Mouse (Mus musculus) C2C12 (cell line): ENCODE results near the gene Hyal3. TPM values are rescaled to one million over a fixed set of nuclear protein-coding genes. Genes with fewer than 3 reads are reported as not detected.
A peak's percentile ranks its signal among the peaks of the same experiment; 100 is the strongest.

Experiments used
- H3K27me3 ChIP-seq: one replicate; pipeline ENCODE4 v1.6.1; 2011; ENCODE audit not compliant: control insufficient read depth, insufficient read depth, insufficient read length
- H3K36me3 ChIP-seq: one replicate; pipeline ENCODE4 v1.6.1; 2011; ENCODE audit not compliant: control insufficient read depth, insufficient read depth
- H3K4me3 ChIP-seq: one replicate; pipeline ENCODE4 v1.5.1; 2011; ENCODE audit warnings: mild to moderate bottlenecking, control low read depth; ENCODE audit not compliant: poor library complexity, insufficient read depth, severe bottlenecking
- H3K79me2 ChIP-seq: one replicate; pipeline ENCODE4 v1.6.1; 2011; ENCODE audit not compliant: control insufficient read depth, insufficient read depth
- H3K79me3 ChIP-seq: one replicate; pipeline ENCODE4 v1.6.1; 2011; ENCODE audit warnings: low read depth, control low read depth
- H3ac ChIP-seq: one replicate; pipeline ENCODE3; 2011; ENCODE audit warnings: low read depth; ENCODE audit not compliant: control insufficient read depth, insufficient read length
- CEBPB ChIP-seq: IDR thresholded peaks from one replicate; pipeline ENCODE4 v1.6.1; 2011; ENCODE audit warnings: low read depth, mild to moderate bottlenecking, control low read depth, moderate library complexity
- CTCF ChIP-seq: IDR thresholded peaks from one replicate; pipeline ENCODE4 v1.5.1; 2011; ENCODE audit not compliant: control insufficient read depth, insufficient read depth, insufficient read length
- FOSL1 ChIP-seq: IDR thresholded peaks from one replicate; pipeline ENCODE4 v1.8.0; 2011; ENCODE audit warnings: mild to moderate bottlenecking, low read length; ENCODE audit not compliant: poor library complexity, insufficient read depth, severe bottlenecking
- MAX ChIP-seq: IDR thresholded peaks from one replicate; pipeline ENCODE4 v1.6.1; 2011; ENCODE audit warnings: mild to moderate bottlenecking, control low read depth
- MYOD1 ChIP-seq: IDR thresholded peaks from one replicate; pipeline ENCODE4 v1.6.1; 2011; ENCODE audit warnings: low read depth; ENCODE audit not compliant: control insufficient read depth, insufficient read length
- MYOG ChIP-seq: IDR thresholded peaks from one replicate; pipeline ENCODE4 v1.6.1; 2011; ENCODE audit not compliant: control insufficient read depth, insufficient read length; ENCODE audit errors: extremely low read depth
- USF1 ChIP-seq: IDR thresholded peaks from one replicate; pipeline ENCODE4 v1.6.1; 2011; ENCODE audit warnings: low read depth, mild to moderate bottlenecking, control low read depth, moderate library complexity
- polyA plus RNA-seq: library from polyadenylated mRNA; unstranded; fragments of >200 nt; fragmentation: generic; extraction: Trizol; gene quantifications from one replicate; pipeline ENCODE4 v1.2.1, GENCODE M21; 2012; ENCODE audit warnings: missing spikeins

Gene Hyal3
- polyA plus RNA-seq, 1 experiment: 0.28 TPM

DNA sequence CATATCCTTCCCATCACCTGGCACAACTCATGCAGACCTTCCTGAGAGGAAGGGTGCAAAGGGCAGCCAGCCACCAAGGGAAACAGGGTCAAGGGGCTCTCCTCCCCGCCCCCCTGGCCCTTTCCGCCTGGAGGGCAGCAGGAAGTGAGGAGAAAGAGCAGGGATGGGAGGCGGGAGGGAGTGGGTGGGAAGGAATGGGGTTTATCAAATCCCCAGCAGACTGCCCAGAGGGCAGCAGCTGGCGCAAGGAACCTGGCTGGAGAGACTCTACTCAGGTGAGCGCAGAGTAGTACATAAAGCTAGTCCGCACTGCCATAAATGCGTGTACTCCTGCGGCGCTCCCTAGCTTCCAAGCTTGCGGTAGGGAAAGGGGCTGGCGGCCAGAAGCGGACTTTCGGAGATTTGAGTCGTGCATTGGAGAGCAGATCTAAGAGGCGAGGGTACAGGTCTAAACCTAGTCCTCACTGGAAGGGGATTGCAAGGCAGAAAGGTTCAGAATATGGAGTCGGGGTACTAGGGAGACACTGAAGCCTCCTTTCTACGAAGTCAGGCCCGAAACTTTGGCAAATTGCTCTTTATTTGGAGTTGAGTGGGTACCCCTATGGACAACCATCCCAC, 12.8 kb upstream of the Hyal3 start, which contains the start of gene Hyal2:
Gene Hyal2 (plus strand): TSS at position 244 of the 618 bp plus-strand sequence.
- TF ChIP-seq USF1 (no peak), FOSL1 (no peak), MAX (no peak)
- Histone ChIP-seq H3K36me3 (peaks cover 13% of the 10 kb centered on the region), H3ac (peak within 1 kb of the TSS; percentile 78)

DNA sequence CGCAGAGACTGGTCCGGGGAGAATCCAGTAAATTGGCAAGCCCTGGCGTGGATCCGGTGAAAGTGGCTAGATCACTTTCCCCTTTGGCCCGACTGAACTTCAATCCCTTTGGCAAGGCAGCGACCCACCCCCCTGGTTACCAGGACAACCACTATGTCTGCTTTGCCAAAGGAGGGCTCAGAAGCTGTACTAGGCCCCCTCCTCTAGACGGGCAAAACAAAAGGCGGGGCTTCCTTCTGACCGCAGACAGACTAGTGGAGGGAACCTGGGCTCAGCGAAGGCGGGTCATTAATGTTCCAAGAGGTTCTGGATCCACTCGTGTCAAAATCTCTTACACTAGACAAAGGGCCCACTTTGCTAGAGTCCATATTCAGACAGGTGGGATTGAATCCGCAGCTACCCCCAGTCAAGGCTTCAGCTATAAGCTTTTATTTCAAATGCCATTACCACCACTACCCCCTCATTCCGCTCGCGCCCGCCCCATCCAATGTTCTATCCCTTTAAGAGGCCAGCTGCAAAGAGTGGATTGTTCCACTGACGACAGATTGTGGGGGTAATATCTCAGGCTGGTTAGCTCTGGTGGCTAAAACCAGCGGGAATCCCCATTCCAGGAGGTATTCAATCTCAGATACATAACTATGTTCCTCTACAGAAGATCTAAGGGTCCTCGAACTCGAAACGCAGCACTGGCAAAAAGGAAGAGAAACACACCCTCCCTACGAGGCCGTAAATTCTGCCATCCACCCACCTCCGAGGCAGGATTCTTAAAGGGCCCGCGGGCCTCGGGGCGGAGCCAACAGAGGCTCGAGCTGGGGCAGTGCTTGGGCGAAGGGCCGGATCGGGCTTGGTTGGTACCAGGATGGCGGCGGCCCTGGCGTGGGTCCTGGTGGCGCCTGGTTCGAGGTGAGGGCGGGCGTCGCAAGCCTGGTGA, 12.0 kb upstream of the Hyal3 start:
- peak overlapping the region; percentile 78 for H3ac ChIP-seq
- peaks cover 26% of the 10 kb centered on the region for H3K79me2 ChIP-seq
- H3K36me3 ChIP-seq: peaks cover 16% of the 10 kb centered on the region
- TF ChIP-seq CTCF: no peak
- TF ChIP-seq MYOG: no peak
- TF ChIP-seq FOSL1: no peak
- TF ChIP-seq CEBPB: no peak
- TF ChIP-seq MAX: no peak
- no peak for TF ChIP-seq USF1
- no peak for TF ChIP-seq MYOD1
- H3K27me3 ChIP-seq: no peaks in the 10 kb centered on the region
- H3K4me3 ChIP-seq: peak overlapping the region; percentile 66
- H3K79me3 ChIP-seq: peaks cover 12% of the 10 kb centered on the region

More for the DNA sequence above, 12.8 kb upstream of the Hyal3 start, which contains the start of gene Hyal2:
- H3K79me3 ChIP-seq: peaks cover 12% of the 10 kb centered on the region
- no peaks in the 10 kb centered on the region for H3K27me3 ChIP-seq
- peak within 1 kb of the TSS; percentile 66 for H3K4me3 ChIP-seq
- peaks cover 26% of the 10 kb centered on the region for H3K79me2 ChIP-seq

DNA sequence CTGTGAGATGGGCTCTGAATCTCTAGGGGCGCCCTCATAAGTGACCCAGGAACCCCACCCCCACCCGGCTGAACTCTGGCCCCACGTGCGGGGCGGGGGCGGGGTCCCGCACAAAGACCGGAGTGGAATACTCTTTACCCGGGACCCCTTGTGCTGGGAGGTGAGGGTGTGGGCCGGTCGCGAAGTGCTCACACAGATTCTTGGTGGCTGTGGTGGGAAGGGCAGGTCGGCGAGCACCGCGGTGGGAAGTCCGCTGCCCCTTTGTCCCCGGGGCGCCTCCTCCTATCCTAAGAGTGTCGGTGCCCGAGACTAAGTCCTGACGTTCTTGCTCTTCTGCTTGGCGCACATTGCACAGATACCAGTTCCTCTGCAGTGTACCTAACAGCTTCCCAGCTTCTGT, 11.3 kb upstream of the Hyal3 start:
- TF ChIP-seq MAX (peak; percentile 3), MYOG (no peak), FOSL1 (no peak), CEBPB (no peak), CTCF (no peak), MYOD1 (no peak), USF1 (no peak)
- peaks cover 12% of the 10 kb centered on the region for H3K79me3 ChIP-seq
- peaks cover 26% of the 10 kb centered on the region for H3K79me2 ChIP-seq
- H3K4me3 ChIP-seq: peak overlapping the region; percentile 66
- no peaks in the 10 kb centered on the region for H3K27me3 ChIP-seq
- peaks cover 16% of the 10 kb centered on the region for H3K36me3 ChIP-seq
- H3ac ChIP-seq: peak overlapping the region; percentile 78

DNA sequence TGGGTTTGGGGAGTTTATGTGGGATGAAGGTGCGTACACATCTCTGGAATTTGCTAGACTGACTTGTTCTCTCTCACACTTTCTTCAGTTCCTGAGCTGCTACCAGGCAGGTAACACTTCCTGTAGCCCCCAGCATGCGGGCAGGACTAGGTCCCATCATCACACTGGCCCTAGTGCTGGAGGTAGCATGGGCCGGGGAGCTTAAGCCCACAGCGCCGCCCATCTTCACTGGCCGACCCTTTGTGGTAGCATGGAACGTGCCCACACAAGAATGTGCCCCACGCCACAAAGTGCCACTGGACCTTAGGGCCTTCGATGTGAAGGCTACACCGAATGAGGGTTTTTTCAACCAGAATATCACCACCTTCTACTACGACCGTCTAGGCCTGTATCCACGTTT, 10.6 kb upstream of the Hyal3 start:
- Histone ChIP-seq H3K4me3 (peak overlapping the region; percentile 66), H3K79me3 (peaks cover 12% of the 10 kb centered on the region), H3K36me3 (peaks cover 10% of the 10 kb centered on the region), H3K27me3 (no peaks in the 10 kb centered on the region), H3K79me2 (peaks cover 26% of the 10 kb centered on the region), H3ac (peak overlapping the region; percentile 51)
- TF ChIP-seq MYOD1: no peak
- TF ChIP-seq MYOG: no peak
- no peak for TF ChIP-seq MAX
- no peak for TF ChIP-seq FOSL1
- no peak for TF ChIP-seq USF1
- TF ChIP-seq CTCF: no peak
- no peak for TF ChIP-seq CEBPB

DNA sequence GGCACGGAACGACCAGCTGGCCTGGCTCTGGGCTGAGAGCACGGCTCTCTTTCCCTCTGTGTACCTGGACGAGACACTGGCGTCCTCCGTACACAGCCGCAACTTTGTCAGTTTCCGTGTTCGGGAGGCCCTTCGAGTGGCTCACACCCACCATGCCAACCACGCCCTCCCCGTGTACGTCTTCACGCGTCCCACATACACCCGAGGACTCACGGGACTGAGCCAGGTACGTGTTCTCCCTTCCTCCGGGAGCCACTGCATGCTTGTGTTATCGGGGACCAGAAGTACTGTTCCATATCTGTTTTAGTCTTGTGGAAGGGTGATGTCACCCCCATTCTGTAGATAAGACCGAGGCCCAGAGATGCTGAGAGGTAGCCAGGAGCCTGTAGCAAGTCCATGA, 9.8 kb upstream of the Hyal3 start:
- Histone ChIP-seq H3K79me3 (peaks cover 12% of the 10 kb centered on the region), H3K27me3 (no peaks in the 10 kb centered on the region), H3K4me3 (no peak overlapping the region), H3K79me2 (peaks cover 26% of the 10 kb centered on the region), H3ac (no peak overlapping the region), H3K36me3 (peaks cover 10% of the 10 kb centered on the region)
- TF ChIP-seq USF1 (no peak), MAX (no peak), CEBPB (no peak), FOSL1 (no peak), MYOD1 (no peak), MYOG (no peak), CTCF (no peak)
